Mouse (Mus musculus) erythroblast, embryonic 14.5 days (primary cell): Measurements from ENCODE around the gene Rap2b. TPM values are rescaled to one million over a fixed set of nuclear protein-coding genes. Genes with fewer than 3 reads are reported as not detected.
A peak's percentile ranks its signal among the peaks of the same experiment; 100 is the strongest.

Source experiments
- H3K27me3 ChIP-seq: 2 replicates; pipeline ENCODE4 v1.6.1; 2012; ENCODE audit warnings: inconsistent platforms; ENCODE audit not compliant: control insufficient read depth
- H3K36me3 ChIP-seq: 2 replicates; pipeline ENCODE4 v1.6.1; 2012; ENCODE audit warnings: mild to moderate bottlenecking, inconsistent platforms; ENCODE audit not compliant: control insufficient read depth
- H3K4me1 ChIP-seq: 2 replicates; pipeline ENCODE4 v1.6.1; 2012; ENCODE audit warnings: inconsistent platforms; ENCODE audit not compliant: control insufficient read depth
- H3K4me3 ChIP-seq: replicated peaks from 2 replicates; pipeline ENCODE3; 2012; ENCODE audit warnings: moderate library complexity, mild to moderate bottlenecking, inconsistent platforms
- H3K9me3 ChIP-seq: 2 replicates; pipeline ENCODE4 v1.6.1; 2012; ENCODE audit warnings: low read length, inconsistent platforms, mixed read lengths; ENCODE audit not compliant: control insufficient read depth
- GATA1 ChIP-seq: IDR thresholded peaks from 2 replicates; pipeline ENCODE4 v1.6.1; 2012; ENCODE audit warnings: low read length, inconsistent platforms, mixed read lengths
- TAL1 ChIP-seq: IDR thresholded peaks from 3 replicates; pipeline ENCODE4 v1.6.1; 2012; ENCODE audit warnings: low read length, inconsistent platforms, mixed read lengths
- polyA plus RNA-seq: library from polyadenylated mRNA; stranded (reverse); fragments of >175 nt; gene quantifications from 2 replicates; pipeline ENCODE4 v1.2.3, GENCODE M21; 2012

The Rap2b gene
- polyA plus RNA-seq, 1 experiment: 0.16 TPM

- TF ChIP-seq GATA1 (no peak), TAL1 (no peak)
- H3K36me3 ChIP-seq: no peaks in the 10 kb centered on the region
- peaks cover 38% of the 10 kb centered on the region for H3K4me1 ChIP-seq
- H3K27me3 ChIP-seq: peaks cover 22% of the 10 kb centered on the region
- H3K4me3 ChIP-seq: peak within 1 kb of the TSS; percentile 77
- no peaks in the 10 kb centered on the region for H3K9me3 ChIP-seq
Observed at GRCm38 (mm10) chr3:61365779-61366373, 4.4 kb downstream of the Rap2b start, which contains the start of gene B430305J03Rik. Gene B430305J03Rik (minus strand): TSS chr3:61365951.

- H3K4me3 ChIP-seq: no peak overlapping the region
Observed at GRCm38 (mm10) chr3:61368446-61368845, 7.0 kb downstream of the Rap2b start.

GRCm38 (mm10) chr3:61376001-61376400 lies 14.6 kb downstream of the Rap2b start:
- H3K36me3 ChIP-seq: no peaks in the 10 kb centered on the region
- no peak overlapping the region for H3K4me3 ChIP-seq
- H3K4me1 ChIP-seq: no peaks in the 10 kb centered on the region
- H3K9me3 ChIP-seq: no peaks in the 10 kb centered on the region
- H3K27me3 ChIP-seq: no peaks in the 10 kb centered on the region
- TF ChIP-seq GATA1 (no peak), TAL1 (no peak)

More at GRCm38 (mm10) chr3:61368446-61368845, 7.0 kb downstream of the Rap2b start:
- TF ChIP-seq TAL1 (no peak), GATA1 (no peak)
- peaks cover 15% of the 10 kb centered on the region for H3K27me3 ChIP-seq
- no peaks in the 10 kb centered on the region for H3K36me3 ChIP-seq
- H3K4me1 ChIP-seq: peaks cover 30% of the 10 kb centered on the region
- no peaks in the 10 kb centered on the region for H3K9me3 ChIP-seq

- Histone ChIP-seq H3K36me3 (no peaks in the 10 kb centered on the region), H3K27me3 (no peaks in the 10 kb centered on the region)
- TF ChIP-seq GATA1 (no peak), TAL1 (no peak)
Observed at GRCm38 (mm10) chr3:61386368-61386767, 24.9 kb downstream of the Rap2b start.

GRCm38 (mm10) chr3:61391564-61391963 lies 30.1 kb downstream of the Rap2b start:
- no peaks in the 10 kb centered on the region for H3K27me3 ChIP-seq
- H3K9me3 ChIP-seq: no peaks in the 10 kb centered on the region
- no peaks in the 10 kb centered on the region for H3K36me3 ChIP-seq
- no peak for TF ChIP-seq GATA1
- TF ChIP-seq TAL1: no peak
- H3K4me3 ChIP-seq: no peak overlapping the region
- H3K4me1 ChIP-seq: peaks cover 7% of the 10 kb centered on the region; the same call in 1 of the 2 replicates

More at GRCm38 (mm10) chr3:61386368-61386767, 24.9 kb downstream of the Rap2b start:
- Histone ChIP-seq H3K4me3 (no peak overlapping the region), H3K4me1 (no peaks in the 10 kb centered on the region), H3K9me3 (no peaks in the 10 kb centered on the region)

- Histone ChIP-seq H3K4me1 (peaks cover 7% of the 10 kb centered on the region; the same call in 1 of the 2 replicates), H3K27me3 (no peaks in the 10 kb centered on the region)
- TF ChIP-seq GATA1 (no peak), TAL1 (no peak)
Observed at GRCm38 (mm10) chr3:61392881-61393280, 31.4 kb downstream of the Rap2b start.

DNA sequence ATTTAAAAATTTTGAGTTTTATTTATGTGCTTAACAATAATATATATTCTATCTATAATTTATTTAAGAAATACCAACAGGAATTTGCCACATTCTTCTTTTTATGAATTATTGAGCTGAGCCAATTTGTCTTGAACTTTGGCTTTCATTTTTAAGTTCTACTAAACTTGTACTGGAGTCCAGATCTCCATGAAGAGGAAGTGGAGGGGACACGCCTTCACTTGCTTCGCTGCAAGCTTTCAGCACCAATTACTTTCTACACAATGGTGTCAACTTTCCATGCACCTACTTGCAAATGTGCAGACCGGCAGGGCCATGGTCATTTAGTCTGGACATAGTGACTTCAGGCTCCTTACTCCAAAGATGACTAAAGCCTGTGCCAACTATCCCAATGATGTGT lies 32.1 kb downstream of the Rap2b start:
- Histone ChIP-seq H3K9me3 (no peaks in the 10 kb centered on the region), H3K27me3 (no peaks in the 10 kb centered on the region), H3K4me3 (no peak overlapping the region), H3K4me1 (peaks cover 7% of the 10 kb centered on the region; the same call in 1 of the 2 replicates), H3K36me3 (no peaks in the 10 kb centered on the region)
- TF ChIP-seq TAL1 (no peak), GATA1 (no peak)

More at GRCm38 (mm10) chr3:61392881-61393280, 31.4 kb downstream of the Rap2b start:
- H3K4me3 ChIP-seq: no peak overlapping the region
- H3K9me3 ChIP-seq: no peaks in the 10 kb centered on the region
- no peaks in the 10 kb centered on the region for H3K36me3 ChIP-seq

- Histone ChIP-seq H3K36me3 (no peaks in the 10 kb centered on the region), H3K4me3 (no peak overlapping the region), H3K4me1 (peaks cover 7% of the 10 kb centered on the region; the same call in 1 of the 2 replicates), H3K27me3 (no peaks in the 10 kb centered on the region), H3K9me3 (no peaks in the 10 kb centered on the region)
- TF ChIP-seq GATA1 (no peak), TAL1 (no peak)
Observed at GRCm38 (mm10) chr3:61395382-61395781, 33.9 kb downstream of the Rap2b start.

GRCm38 (mm10) chr3:61396728-61397127 lies 35.3 kb downstream of the Rap2b start:
- H3K27me3 ChIP-seq: no peaks in the 10 kb centered on the region
- TF ChIP-seq TAL1 (no peak), GATA1 (no peak)
- no peaks in the 10 kb centered on the region for H3K36me3 ChIP-seq
- peaks cover 7% of the 10 kb centered on the region; the same call in 1 of the 2 replicates for H3K4me1 ChIP-seq
- no peaks in the 10 kb centered on the region for H3K9me3 ChIP-seq
- no peak overlapping the region for H3K4me3 ChIP-seq
